Mouse (Mus musculus): ENCODE data around the gene H2-Aa. TPM values are rescaled to one million over a fixed set of nuclear protein-coding genes. Genes with fewer than 3 reads are reported as not detected.

Gene H2-Aa
- polyA plus RNA-seq, 2 experiments = 1.1 to 1.8 TPM

DNA sequence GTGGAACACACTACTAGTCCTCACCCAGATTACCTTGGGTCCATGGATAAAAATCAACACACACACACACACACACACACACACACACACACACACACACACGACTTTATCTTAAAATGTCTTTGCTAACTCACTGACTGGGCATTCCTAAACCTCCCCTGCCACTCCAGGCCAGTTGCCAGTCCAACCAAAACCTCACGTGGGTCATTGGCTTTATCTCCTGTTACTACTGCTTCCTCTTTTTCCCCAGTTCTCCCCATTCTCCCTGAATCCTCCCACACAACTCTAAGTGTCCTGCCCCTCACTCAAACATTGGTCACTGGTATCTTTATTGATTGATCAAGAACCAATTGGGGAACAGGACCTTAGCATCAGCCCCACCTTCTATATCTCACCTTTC, 29.7 kb upstream of the H2-Aa start:
- ATAC-seq (ENCODE audit: insufficient read depth) = no peak
- Histone ChIP-seq H3K27me3 (ENCODE audit: control insufficient read depth, insufficient read depth, low read length) (no peaks in the 10 kb centered on the region), H3K4me1 (replicated peaks; ENCODE audit: control insufficient read depth in 2 of 2, insufficient read depth in 2 of 2, low read length in 1 of 2) (no peaks in the 10 kb centered on the region), H3K27ac (no peak overlapping the region), H3K4me2 (ENCODE audit: low read depth) (no peak overlapping the region), H3K36me3 (replicated peaks; ENCODE audit: control insufficient read depth, insufficient read depth, low read depth) (no peaks in the 10 kb centered on the region), H3K9me3 (ENCODE audit: control insufficient read depth, low read length) (no peaks in the 10 kb centered on the region), H3K9ac (replicated peaks) (no peak overlapping the region), H3K4me3 (ENCODE audit: insufficient read depth in 1 of 2, low read depth in 2 of 2, low read length in 2 of 2) (no peak overlapping the region)
- 11% methylated on average over 2 of the region's 2 CpGs for WGBS (ENCODE audit: insufficient replicate concordance)
- TF ChIP-seq CTCF (IDR thresholded peaks at IDR 0.05; ENCODE audit: low read depth) (no peak), EP300 (IDR thresholded peaks at IDR 0.05; ENCODE audit: low read depth) (no peak)
- no peak for DNase-seq (ENCODE audit: low read depth in 3 of 3, low spot score in 3 of 3)

DNA sequence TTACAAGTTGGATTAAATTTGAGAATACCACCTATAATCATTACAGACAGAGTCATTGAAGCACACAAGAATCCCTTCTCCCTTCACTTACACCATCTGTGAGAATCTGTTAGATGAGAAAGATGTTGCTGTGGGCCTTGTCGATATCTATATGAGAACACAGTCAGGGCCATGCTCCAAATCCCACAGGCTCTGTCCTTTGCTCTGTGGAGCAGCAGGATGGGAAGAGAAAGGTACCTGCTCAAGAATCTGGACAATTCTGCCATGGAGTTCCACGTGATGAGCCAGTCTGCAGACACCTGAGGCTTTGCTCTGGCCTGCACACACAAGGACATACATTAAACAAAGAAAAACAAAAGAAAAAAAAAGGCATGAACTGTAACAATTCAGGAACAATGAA, 29.1 kb upstream of the H2-Aa start:
- DNase-seq (ENCODE audit: low read depth in 3 of 3, low spot score in 3 of 3) (no peak), ATAC-seq (ENCODE audit: insufficient read depth) (no peak)
- no peak for TF ChIP-seq EP300 (IDR thresholded peaks at IDR 0.05; ENCODE audit: low read depth)
- TF ChIP-seq CTCF (IDR thresholded peaks at IDR 0.05; ENCODE audit: low read depth) = no peak
- WGBS (ENCODE audit: insufficient replicate concordance) = 46% methylated on average over 2 of the region's 2 CpGs
- H3K9me3 ChIP-seq (ENCODE audit: control insufficient read depth, low read length) = no peaks in the 10 kb centered on the region
- H3K4me3 ChIP-seq (ENCODE audit: insufficient read depth in 1 of 2, low read depth in 2 of 2, low read length in 2 of 2) = no peak overlapping the region
- no peaks in the 10 kb centered on the region for H3K36me3 ChIP-seq (replicated peaks; ENCODE audit: control insufficient read depth, insufficient read depth, low read depth)
- no peaks in the 10 kb centered on the region for H3K27me3 ChIP-seq (ENCODE audit: control insufficient read depth, insufficient read depth, low read length)
- H3K4me2 ChIP-seq (ENCODE audit: low read depth) = no peak overlapping the region
- H3K4me1 ChIP-seq (replicated peaks; ENCODE audit: control insufficient read depth in 2 of 2, insufficient read depth in 2 of 2, low read length in 1 of 2) = no peaks in the 10 kb centered on the region
- H3K27ac ChIP-seq = no peak overlapping the region
- no peak overlapping the region for H3K9ac ChIP-seq (replicated peaks)

DNA sequence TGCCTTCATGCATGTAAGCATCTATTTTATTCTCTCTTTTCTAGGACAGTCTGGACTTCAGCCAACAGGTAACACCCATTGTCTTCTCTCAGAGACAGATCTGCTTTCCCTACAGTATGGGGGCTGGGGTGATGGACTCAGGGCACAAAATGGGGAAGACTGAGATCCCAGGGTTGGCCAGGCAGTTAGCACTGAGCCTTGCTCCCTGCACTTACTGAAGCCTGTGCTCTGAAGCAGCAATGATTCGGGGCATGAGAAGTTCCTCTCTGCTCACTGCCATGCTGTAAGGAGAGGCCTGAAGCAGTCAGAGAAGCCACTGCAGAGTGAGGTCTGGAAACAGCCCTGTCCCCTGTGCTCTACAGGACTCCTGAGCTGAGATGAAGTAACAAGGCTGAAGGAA, 27.9 kb upstream of the H2-Aa start:
- 48% methylated on average over 1 of the region's 1 CpGs for WGBS (ENCODE audit: insufficient replicate concordance)
- DNase-seq (ENCODE audit: low read depth in 3 of 3, low spot score in 3 of 3) (no peak), ATAC-seq (ENCODE audit: insufficient read depth) (no peak)
- Histone ChIP-seq H3K27ac (no peak overlapping the region), H3K4me3 (ENCODE audit: insufficient read depth in 1 of 2, low read depth in 2 of 2, low read length in 2 of 2) (no peak overlapping the region), H3K9me3 (ENCODE audit: control insufficient read depth, low read length) (no peaks in the 10 kb centered on the region), H3K27me3 (ENCODE audit: control insufficient read depth, insufficient read depth, low read length) (no peaks in the 10 kb centered on the region), H3K4me2 (ENCODE audit: low read depth) (no peak overlapping the region), H3K36me3 (replicated peaks; ENCODE audit: control insufficient read depth, insufficient read depth, low read depth) (no peaks in the 10 kb centered on the region), H3K9ac (replicated peaks) (no peak overlapping the region), H3K4me1 (replicated peaks; ENCODE audit: control insufficient read depth in 2 of 2, insufficient read depth in 2 of 2, low read length in 1 of 2) (no peaks in the 10 kb centered on the region)
- TF ChIP-seq CTCF (IDR thresholded peaks at IDR 0.05; ENCODE audit: low read depth) (no peak), EP300 (IDR thresholded peaks at IDR 0.05; ENCODE audit: low read depth) (no peak)

DNA sequence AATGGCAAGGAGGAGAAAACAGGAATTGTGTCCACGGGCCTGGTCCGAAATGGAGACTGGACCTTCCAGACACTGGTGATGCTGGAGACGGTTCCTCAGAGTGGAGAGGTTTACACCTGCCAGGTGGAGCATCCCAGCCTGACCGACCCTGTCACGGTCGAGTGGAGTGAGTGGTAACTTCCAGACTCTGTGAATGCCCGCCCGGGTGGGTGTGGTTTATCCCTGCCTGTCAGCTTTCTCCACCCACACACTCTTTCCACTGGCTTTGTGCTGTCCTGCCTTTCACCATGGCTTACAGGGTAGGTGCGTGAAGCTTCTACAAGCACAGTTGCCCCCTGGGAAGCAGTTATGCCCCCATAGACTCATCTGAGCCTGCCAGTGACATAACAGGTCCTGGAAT, 26.7 kb upstream of the H2-Aa start:
- H3K4me2 ChIP-seq (ENCODE audit: low read depth) = no peak overlapping the region
- 56% methylated on average over 9 of the region's 9 CpGs for WGBS (ENCODE audit: insufficient replicate concordance)
- H3K27me3 ChIP-seq (ENCODE audit: control insufficient read depth, insufficient read depth, low read length) = no peaks in the 10 kb centered on the region
- H3K9ac ChIP-seq (replicated peaks) = no peak overlapping the region
- no peak for TF ChIP-seq CTCF (IDR thresholded peaks at IDR 0.05; ENCODE audit: low read depth)
- no peak for TF ChIP-seq EP300 (IDR thresholded peaks at IDR 0.05; ENCODE audit: low read depth)
- no peak overlapping the region for H3K27ac ChIP-seq
- no peaks in the 10 kb centered on the region for H3K9me3 ChIP-seq (ENCODE audit: control insufficient read depth, low read length)
- H3K36me3 ChIP-seq (replicated peaks; ENCODE audit: control insufficient read depth, insufficient read depth, low read depth) = no peaks in the 10 kb centered on the region
- ATAC-seq (ENCODE audit: insufficient read depth) (no peak), DNase-seq (ENCODE audit: low read depth in 3 of 3, low spot score in 3 of 3) (no peak)
- H3K4me3 ChIP-seq (ENCODE audit: insufficient read depth in 1 of 2, low read depth in 2 of 2, low read length in 2 of 2) = no peak overlapping the region
- H3K4me1 ChIP-seq (replicated peaks; ENCODE audit: control insufficient read depth in 2 of 2, insufficient read depth in 2 of 2, low read length in 1 of 2) = 0 out of 4 replicates have a peak, but pooled peaks cover 0 to 2% of the 10 kb centered on the region in 2 experiments

DNA sequence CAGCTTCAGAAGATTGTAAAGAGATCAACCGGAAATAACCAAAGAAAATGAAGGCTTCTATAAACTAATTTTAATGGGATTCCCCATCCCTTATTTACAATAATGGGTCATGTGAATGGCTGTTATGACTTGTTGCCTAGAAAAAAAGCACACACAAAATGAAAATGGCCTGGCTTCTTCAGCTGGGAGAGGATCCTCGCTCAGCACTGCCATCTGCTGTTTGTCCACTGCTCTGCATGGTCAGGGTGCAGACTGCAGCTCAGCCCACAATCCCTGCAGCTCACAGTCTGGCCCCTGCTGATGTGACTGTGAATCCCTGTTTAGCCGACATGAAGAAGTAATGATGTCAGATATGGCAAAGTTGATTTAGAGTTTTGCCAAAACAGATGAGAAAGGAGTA, 25.8 kb upstream of the H2-Aa start:
- Histone ChIP-seq H3K27me3 (ENCODE audit: control insufficient read depth, insufficient read depth, low read length) (no peaks in the 10 kb centered on the region), H3K36me3 (replicated peaks; ENCODE audit: control insufficient read depth, insufficient read depth, low read depth) (no peaks in the 10 kb centered on the region), H3K9me3 (ENCODE audit: control insufficient read depth, low read length) (no peaks in the 10 kb centered on the region), H3K27ac (no peak overlapping the region), H3K9ac (replicated peaks) (no peak overlapping the region), H3K4me1 (replicated peaks; ENCODE audit: control insufficient read depth in 2 of 2, insufficient read depth in 2 of 2, low read length in 1 of 2) (0 out of 4 replicates have a peak, but pooled peaks cover 0 to 2% of the 10 kb centered on the region in 2 experiments), H3K4me3 (ENCODE audit: insufficient read depth in 1 of 2, low read depth in 2 of 2, low read length in 2 of 2) (no peak overlapping the region), H3K4me2 (ENCODE audit: low read depth) (no peak overlapping the region)
- DNase-seq (ENCODE audit: low read depth in 3 of 3, low spot score in 3 of 3) (peak in 1 of 3 experiments; percentile 6), ATAC-seq (ENCODE audit: insufficient read depth) (no peak)
- no peak for TF ChIP-seq EP300 (IDR thresholded peaks at IDR 0.05; ENCODE audit: low read depth)
- TF ChIP-seq CTCF (IDR thresholded peaks at IDR 0.05; ENCODE audit: low read depth) = peak; percentile 87
- 32% methylated on average over 3 of the region's 3 CpGs for WGBS (ENCODE audit: insufficient replicate concordance)
